Mouse (Mus musculus) hindbrain, embryonic 16.5 days (tissue): Measurements from ENCODE around the gene Rpl36. TPM values are rescaled to one million over a fixed set of nuclear protein-coding genes. Genes with fewer than 3 reads are reported as not detected.

Experiments used
- ATAC-seq: fragments of 200-750 bp; cut with Nextera tagmentation; 2 replicates; pipeline ENCODE4 v1.8.0; 2017; ENCODE audit warnings: moderate TSS enrichment, moderate library complexity
- H3K27ac ChIP-seq: fragments of 300-500 bp; sonication (generic); 2 replicates; pipeline ENCODE4 v1.5.1; 2014; ENCODE audit warnings: low read depth, mild to moderate bottlenecking, control low read depth, low read length, moderate library complexity
- H3K27me3 ChIP-seq: fragments of 300-500 bp; sonication (generic); replicated peaks from 2 replicates; pipeline ENCODE4 v1.6.1; 2014; ENCODE audit warnings: low read length; ENCODE audit not compliant: control insufficient read depth, insufficient read depth
- H3K36me3 ChIP-seq: fragments of 300-500 bp; sonication (generic); 2 replicates; pipeline ENCODE4 v1.6.1; 2014; ENCODE audit warnings: mild to moderate bottlenecking, low read length, moderate library complexity, mixed read lengths; ENCODE audit not compliant: control insufficient read depth, insufficient read depth
- H3K4me1 ChIP-seq: fragments of 300-500 bp; sonication (generic); 2 replicates; pipeline ENCODE4 v1.6.1; 2014; ENCODE audit warnings: low read depth, low read length; ENCODE audit not compliant: control insufficient read depth, insufficient read depth
- H3K4me2 ChIP-seq: fragments of 300-500 bp; sonication (generic); 2 replicates; pipeline ENCODE4 v1.6.1; 2014; ENCODE audit warnings: mild to moderate bottlenecking, low read length, control low read depth, moderate library complexity
- H3K4me3 ChIP-seq: fragments of 300-500 bp; sonication (generic); 2 replicates; pipeline ENCODE4 v1.5.1; 2014; ENCODE audit warnings: mild to moderate bottlenecking, low read length, control low read depth, moderate library complexity
- H3K9ac ChIP-seq: fragments of 300-500 bp; sonication (generic); 2 replicates; pipeline ENCODE4 v1.6.1; 2014; ENCODE audit warnings: low read depth, mild to moderate bottlenecking, control low read depth, low read length, moderate library complexity
- H3K9me3 ChIP-seq: fragments of 300-500 bp; sonication (generic); 2 replicates; pipeline ENCODE4 v1.6.1; 2014; ENCODE audit warnings: mild to moderate bottlenecking, low read length, moderate library complexity; ENCODE audit not compliant: control insufficient read depth
- WGBS: fragments of 180-500 bp; shearing (Covaris S2); extraction: QIAGEN DNeasy Blood & Tissue Kit; methylation state at CpG from one replicate; pipeline ENCODE4 v1.1.7; 2014; 5-methylcytosine and 5-hydroxymethylcytosine counted together
- polyA plus RNA-seq: library from polyadenylated mRNA; unstranded; fragments of >200 nt; fragmentation: Nextera tagmentation; extraction: Ambion mirVana; gene quantifications from 2 replicates; pipeline ENCODE4 v1.2.1, GENCODE M21; 2015

Rpl36 gene
- polyA plus RNA-seq, 1 experiment from 2014 or later, result 876 TPM

DNA sequence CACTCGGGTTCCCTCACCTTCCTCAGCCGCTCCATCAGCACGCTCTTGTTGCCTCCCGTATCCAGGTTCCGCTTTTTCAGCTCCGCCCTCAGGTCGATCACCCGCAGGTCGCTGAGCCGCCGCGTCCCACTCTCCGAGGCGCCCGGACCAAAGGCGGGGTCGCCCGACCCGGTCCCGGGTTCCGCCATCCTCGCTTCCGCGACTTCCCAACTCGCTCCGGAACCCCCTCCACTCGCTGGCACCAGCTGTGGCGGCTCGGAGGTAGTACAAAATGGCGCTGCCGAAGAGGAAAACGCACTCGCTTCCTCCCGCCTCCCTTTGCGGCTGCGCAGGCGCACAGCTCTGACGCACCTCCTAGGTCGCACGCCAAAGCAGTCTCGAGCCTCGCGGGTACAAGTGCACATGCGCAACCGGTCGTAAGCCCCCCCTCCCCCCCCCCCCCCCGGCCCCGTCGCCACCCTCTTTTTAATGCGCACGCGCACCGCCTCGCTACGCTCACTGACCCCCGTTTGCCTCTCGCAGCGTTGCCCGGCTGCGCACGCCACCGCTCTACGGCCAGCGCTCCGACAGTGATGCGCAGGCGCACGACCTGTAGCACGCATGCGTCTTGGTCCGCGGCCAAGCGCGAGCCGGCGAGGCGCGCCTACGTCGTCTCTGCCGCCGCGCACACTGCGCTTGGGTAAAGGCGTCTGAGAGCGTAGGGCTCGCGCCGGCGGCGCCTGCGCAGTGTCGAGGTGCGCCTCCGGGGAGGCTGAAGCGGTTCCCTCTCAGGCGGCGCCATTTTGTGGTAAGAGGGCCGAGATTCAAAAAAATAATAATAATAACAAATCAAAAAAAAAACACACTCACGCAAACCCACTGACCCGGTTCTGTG, 28.7 kb upstream of the Rpl36 start, which contains the start of the genes Safb2 and Safb:
Gene Safb2 (minus strand): TSS at position 329 of the 874 bp plus-strand sequence.
Gene Safb (plus strand): TSS at position 569 of the 874 bp plus-strand sequence.
- Histone ChIP-seq H3K9ac (peak within 1 kb of the TSS; percentile 89), H3K9me3 (no peaks in the 10 kb centered on the region), H3K4me3 (peak within 1 kb of the TSS; percentile 86), H3K4me1 (peaks cover 49% of the 10 kb centered on the region), H3K4me2 (peak within 1 kb of the TSS; percentile 96), H3K36me3 (peaks cover 24% of the 10 kb centered on the region), H3K27ac (peak within 1 kb of the TSS; percentile 95), H3K27me3 (no peaks in the 10 kb centered on the region)
- ATAC-seq, result peak; percentile 96
- under 1% methylated on average over 90 of the region's 101 CpGs for WGBS

DNA sequence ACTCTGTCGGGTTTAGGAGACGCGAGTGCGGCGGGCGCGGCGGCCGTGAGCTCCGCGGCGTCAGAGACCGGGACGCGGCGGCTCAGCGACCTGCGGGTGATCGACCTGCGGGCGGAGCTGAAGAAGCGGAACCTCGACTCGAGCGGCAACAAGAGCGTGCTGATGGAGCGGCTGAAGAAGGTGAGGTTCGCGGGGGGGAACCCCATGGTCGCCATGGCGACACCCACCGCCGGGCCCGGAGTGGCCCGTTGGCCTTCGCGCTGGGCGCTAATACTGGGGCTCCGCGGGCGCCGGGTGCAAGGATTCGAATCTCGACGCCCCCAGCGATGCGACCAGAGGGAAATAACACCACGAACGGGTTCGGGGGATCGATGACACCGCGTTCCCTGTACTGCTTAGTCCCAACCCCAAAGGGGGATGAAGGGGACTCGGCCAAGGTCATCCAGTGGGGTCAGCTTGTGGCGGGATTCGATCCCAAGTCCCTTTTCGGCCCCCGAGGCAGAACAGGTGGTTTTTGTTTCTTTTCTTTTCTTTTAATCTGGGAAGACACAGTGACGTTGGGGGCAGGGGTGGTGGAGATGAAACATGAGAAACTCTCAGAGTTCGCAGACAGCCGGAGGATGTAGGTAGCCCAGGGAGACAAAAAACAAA, 27.9 kb upstream of the Rpl36 start:
- WGBS, result under 1% methylated on average over 61 of the region's 61 CpGs
- peaks cover 29% of the 10 kb centered on the region for H3K36me3 ChIP-seq
- ATAC-seq, result peak; percentile 24
- peak overlapping the region; percentile 75 for H3K9ac ChIP-seq
- H3K4me1 ChIP-seq, result peaks cover 49% of the 10 kb centered on the region
- H3K9me3 ChIP-seq, result no peaks in the 10 kb centered on the region
- peak overlapping the region; percentile 86 for H3K4me3 ChIP-seq
- peak overlapping the region; percentile 94 for H3K27ac ChIP-seq
- H3K27me3 ChIP-seq, result no peaks in the 10 kb centered on the region
- H3K4me2 ChIP-seq, result peak overlapping the region; percentile 89

DNA sequence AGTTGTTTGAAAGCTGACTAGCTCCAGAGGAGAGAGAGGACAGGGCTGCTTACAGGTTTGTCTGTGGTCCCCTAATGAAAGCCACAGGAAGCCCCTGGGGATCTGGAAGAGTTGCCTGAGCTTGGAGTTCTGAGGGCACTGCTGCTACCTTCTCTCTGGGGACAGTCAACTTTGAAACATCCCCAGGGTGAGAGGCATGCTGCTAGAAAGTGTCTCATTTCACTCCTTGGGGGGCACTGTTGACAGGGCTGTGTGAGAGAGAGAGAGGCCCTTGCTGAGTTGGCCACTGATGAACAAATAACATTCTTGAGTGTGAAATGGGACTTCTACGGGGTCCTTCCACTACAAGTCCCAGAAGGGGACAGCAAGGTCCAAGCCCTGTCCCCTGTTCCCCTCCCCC, 25.4 kb upstream of the Rpl36 start:
- no peak for ATAC-seq
- H3K4me3 ChIP-seq, result no peak overlapping the region
- 58% methylated on average over 1 of the region's 1 CpGs for WGBS
- H3K27me3 ChIP-seq, result no peaks in the 10 kb centered on the region
- H3K27ac ChIP-seq, result peak overlapping the region; percentile 14; the same call in 1 of the 2 replicates
- no peaks in the 10 kb centered on the region for H3K9me3 ChIP-seq
- no peak overlapping the region; the same call in 1 of the 2 replicates for H3K9ac ChIP-seq
- peaks cover 37% of the 10 kb centered on the region for H3K4me1 ChIP-seq
- peaks cover 29% of the 10 kb centered on the region for H3K36me3 ChIP-seq
- H3K4me2 ChIP-seq, result no peak overlapping the region

DNA sequence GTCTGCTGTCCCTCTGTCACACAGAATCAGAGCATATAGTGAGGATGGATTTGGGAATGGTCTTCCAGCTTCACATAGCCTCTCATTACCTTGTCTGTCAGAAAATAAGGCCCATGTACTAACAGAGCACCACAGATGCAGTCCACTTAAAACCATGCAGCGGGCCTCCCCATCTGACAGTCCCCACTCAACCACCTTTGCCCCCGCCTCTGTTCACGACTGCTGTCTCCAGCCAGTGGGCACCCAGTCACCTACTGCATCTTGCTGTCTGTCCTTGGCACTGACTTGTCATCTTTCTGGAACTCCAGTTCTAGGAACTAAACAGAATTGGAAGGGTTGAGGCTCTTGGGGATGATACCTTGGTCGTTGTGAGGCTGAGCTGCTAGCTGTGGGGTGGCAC, 24.3 kb upstream of the Rpl36 start:
- Histone ChIP-seq H3K36me3 (peaks cover 36% of the 10 kb centered on the region), H3K4me2 (no peak overlapping the region), H3K27me3 (no peaks in the 10 kb centered on the region), H3K4me3 (no peak overlapping the region), H3K4me1 (peaks cover 28% of the 10 kb centered on the region), H3K27ac (no peak overlapping the region), H3K9ac (no peak overlapping the region), H3K9me3 (no peaks in the 10 kb centered on the region)
- ATAC-seq, result no peak
- 93% methylated on average over 4 of the region's 4 CpGs for WGBS

- Histone ChIP-seq H3K4me1 (peaks cover 10% of the 10 kb centered on the region), H3K4me3 (no peak overlapping the region), H3K36me3 (peaks cover 58% of the 10 kb centered on the region), H3K4me2 (no peak overlapping the region), H3K9ac (no peak overlapping the region), H3K27me3 (no peaks in the 10 kb centered on the region), H3K9me3 (no peaks in the 10 kb centered on the region), H3K27ac (no peak overlapping the region)
- ATAC-seq, result no peak
Observed at GRCm38 (mm10) chr17:56592553-56592952, 20.7 kb upstream of the Rpl36 start.

- H3K4me1 ChIP-seq, result peaks cover 2% of the 10 kb centered on the region; the same call in 1 of the 2 replicates
- no peak overlapping the region for H3K9ac ChIP-seq
- H3K4me2 ChIP-seq, result no peak overlapping the region
- peaks cover 60% of the 10 kb centered on the region for H3K36me3 ChIP-seq
- H3K4me3 ChIP-seq, result no peak overlapping the region
- no peak for ATAC-seq
- H3K27me3 ChIP-seq, result no peaks in the 10 kb centered on the region
- WGBS, result 82% methylated on average over 8 of the region's 8 CpGs
- H3K27ac ChIP-seq, result no peak overlapping the region
- no peaks in the 10 kb centered on the region for H3K9me3 ChIP-seq
Observed at GRCm38 (mm10) chr17:56593527-56594271, 19.5 kb upstream of the Rpl36 start.

DNA sequence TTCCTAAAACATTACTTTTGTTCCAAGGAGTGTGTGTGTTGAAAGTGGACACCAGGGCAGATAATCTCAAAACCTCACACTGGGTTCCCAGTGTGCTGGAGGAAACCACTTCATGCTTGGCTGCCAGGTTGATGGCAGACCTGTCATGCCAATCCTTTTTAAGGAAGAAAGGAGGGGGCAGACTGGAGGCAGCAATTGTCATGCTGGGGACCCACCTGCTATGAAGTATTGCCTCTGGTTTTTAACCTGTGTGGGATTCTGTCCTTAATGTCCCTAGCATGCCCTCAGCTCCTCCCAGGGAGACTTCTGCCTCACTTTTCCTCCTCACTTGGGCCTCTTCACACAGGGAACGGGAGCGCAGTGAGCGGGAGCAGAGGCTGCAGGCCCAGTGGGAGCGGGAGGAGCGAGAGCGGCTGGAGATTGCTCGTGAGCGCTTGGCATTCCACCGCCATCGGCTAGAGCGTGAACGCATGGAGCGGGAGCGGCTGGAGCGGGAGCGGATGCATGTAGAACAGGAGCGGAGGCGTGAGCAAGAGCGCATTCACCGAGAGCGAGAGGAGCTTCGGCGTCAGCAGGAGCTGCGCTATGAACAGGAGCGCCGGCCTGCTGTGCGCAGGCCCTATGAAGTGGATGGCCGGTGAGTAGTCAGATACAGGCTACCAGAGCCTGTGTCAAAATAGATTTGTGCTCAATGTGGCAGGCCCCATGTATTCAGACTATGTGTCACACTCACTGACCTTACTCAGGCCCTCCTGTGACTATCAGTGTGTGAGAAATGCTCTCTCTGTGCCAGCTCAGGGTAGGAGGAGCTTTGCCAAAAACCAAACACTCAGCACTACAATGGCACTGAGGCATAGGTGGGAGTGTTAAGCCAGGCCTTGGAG, 9.8 kb upstream of the Rpl36 start:
- H3K36me3 ChIP-seq, result peaks cover 75% of the 10 kb centered on the region
- no peaks in the 10 kb centered on the region for H3K27me3 ChIP-seq
- WGBS, result 93% methylated on average over 28 of the region's 28 CpGs

DNA sequence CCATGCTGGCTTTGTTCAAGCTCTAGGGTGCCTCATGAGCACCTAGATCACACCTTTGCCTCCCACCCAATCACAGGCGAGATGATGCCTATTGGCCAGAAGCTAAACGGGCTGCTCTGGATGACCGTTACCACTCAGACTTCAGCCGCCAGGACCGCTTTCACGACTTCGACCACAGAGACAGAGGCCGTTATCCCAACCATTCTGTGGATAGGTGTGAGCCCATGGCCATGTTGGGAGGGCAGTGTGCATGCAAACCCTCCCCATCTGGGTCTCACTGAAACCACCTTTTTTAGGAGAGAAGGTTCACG, 9.2 kb upstream of the Rpl36 start:
- H3K9me3 ChIP-seq, result no peaks in the 10 kb centered on the region
- H3K27ac ChIP-seq, result no peak overlapping the region
- no peak overlapping the region for H3K9ac ChIP-seq
- no peak for ATAC-seq
- H3K27me3 ChIP-seq, result no peaks in the 10 kb centered on the region
- peaks cover 13% of the 10 kb centered on the region for H3K4me1 ChIP-seq
- WGBS, result 91% methylated on average over 9 of the region's 9 CpGs
- no peak overlapping the region for H3K4me2 ChIP-seq
- no peak overlapping the region for H3K4me3 ChIP-seq
- H3K36me3 ChIP-seq, result peaks cover 75% of the 10 kb centered on the region

More for the DNA sequence above, 9.8 kb upstream of the Rpl36 start:
- Histone ChIP-seq H3K27ac (no peak overlapping the region), H3K4me1 (peaks cover 7% of the 10 kb centered on the region), H3K9me3 (no peaks in the 10 kb centered on the region), H3K4me3 (no peak overlapping the region), H3K4me2 (no peak overlapping the region), H3K9ac (no peak overlapping the region)
- ATAC-seq, result no peak
